Mouse (Mus musculus) kidney, adult 2 months (tissue): ENCODE measurements around the gene Fam90a1b.
"Not testable (repeated sequence)": the region's sequence is repeated elsewhere in the genome, so short reads cannot be mapped to it uniquely, and the experiment has no call there.

Source experiments
- CTCF ChIP-seq: fragments of 200-500 bp; conservative IDR thresholded peaks from 2 replicates; pipeline ENCODE4 v1.5.1; 2011; ENCODE audit warnings: low read depth, mild to moderate bottlenecking, control low read depth, low read length, moderate library complexity, mixed read lengths; ENCODE audit not compliant: insufficient read depth, insufficient read length
- POLR2A ChIP-seq: fragments of 200-500 bp; IDR thresholded peaks from one replicate; pipeline ENCODE4 v1.6.1; 2011; ENCODE audit warnings: low read depth, low read length, control low read depth

- TF ChIP-seq CTCF, POLR2A: not testable (repeated sequence)
Observed at GRCm38 (mm10) chrX:94343638-94344037, 22.9 kb downstream of the Fam90a1b start.
